Mouse (Mus musculus): ENCODE results near the gene Ces1b. TPM values are rescaled to one million over a fixed set of nuclear protein-coding genes. Genes with fewer than 3 reads are reported as not detected.
A peak's percentile ranks its signal among the peaks of the same experiment; 100 is the strongest.

Gene Ces1b
- not detected for total RNA-seq (2021)

- no peak for DNase-seq (ENCODE audit: extremely low spot score in 1 of 2, low spot score in 2 of 2)
- intact Hi-C loops (cut with DNase I), result no loop called here
Measured at GRCm38 (mm10) chr8:93079887-93080286, at the start of gene Ces1b. TSS of gene Ces1b (minus strand) at chr8:93080017.

- intact Hi-C loops (cut with DNase I), result no loop called here
- DNase-seq (ENCODE audit: extremely low spot score in 1 of 2, low spot score in 2 of 2), result no peak
Measured at GRCm38 (mm10) chr8:93126476-93126875, 46.7 kb upstream of the Ces1b start.

- no peak for DNase-seq (ENCODE audit: extremely low spot score in 1 of 2, low spot score in 2 of 2)
- intact Hi-C loops (cut with DNase I), result no loop called here
Measured at GRCm38 (mm10) chr8:93122005-93122404, 42.2 kb upstream of the Ces1b start.

- peak in 1 of 2 experiments; percentile 24 for DNase-seq (ENCODE audit: extremely low spot score in 1 of 2, low spot score in 2 of 2)
- intact Hi-C loops (cut with DNase I), result loop anchor here (2.0 kb wide), 1 partner anchor 85 kb away; no protein-coding TSS in a partner anchor
Measured at GRCm38 (mm10) chr8:93095376-93095775, 15.6 kb upstream of the Ces1b start.

- intact Hi-C loops (cut with DNase I), result no loop called here
- no peak for DNase-seq (ENCODE audit: extremely low spot score in 1 of 2, low spot score in 2 of 2)
Measured at GRCm38 (mm10) chr8:93091324-93091723, 11.5 kb upstream of the Ces1b start.

GRCm38 (mm10) chr8:93088686-93089122, 8.9 kb upstream of the Ces1b start:
- intact Hi-C loops (cut with DNase I), result no loop called here
- DNase-seq (ENCODE audit: extremely low spot score in 1 of 2, low spot score in 2 of 2), result no peak

GRCm38 (mm10) chr8:93088193-93088592, 8.4 kb upstream of the Ces1b start:
- intact Hi-C loops (cut with DNase I), result no loop called here

GRCm38 (mm10) chr8:93075251-93075650, 4.6 kb downstream of the Ces1b start:
- no peak for DNase-seq (ENCODE audit: extremely low spot score in 1 of 2, low spot score in 2 of 2)
- intact Hi-C loops (cut with DNase I), result no loop called here

More at GRCm38 (mm10) chr8:93088193-93088592, 8.4 kb upstream of the Ces1b start:
- DNase-seq (ENCODE audit: extremely low spot score in 1 of 2, low spot score in 2 of 2), result no peak

- intact Hi-C loops (cut with DNase I), result no loop called here
Measured at GRCm38 (mm10) chr8:93063416-93064117, 16.2 kb downstream of the Ces1b start.

GRCm38 (mm10) chr8:93059185-93059584, 20.6 kb downstream of the Ces1b start:
- peak; percentile 11 to 47 for DNase-seq (ENCODE audit: extremely low spot score in 1 of 2, low spot score in 2 of 2)
- intact Hi-C loops (cut with DNase I), result loop anchor here (2.0 kb wide), 1 partner anchor 372 kb away; no protein-coding TSS in a partner anchor

More at GRCm38 (mm10) chr8:93063416-93064117, 16.2 kb downstream of the Ces1b start:
- no peak for DNase-seq (ENCODE audit: extremely low spot score in 1 of 2, low spot score in 2 of 2)

- no peak for DNase-seq (ENCODE audit: extremely low spot score in 1 of 2, low spot score in 2 of 2)
- intact Hi-C loops (cut with DNase I), result no loop called here
Measured at GRCm38 (mm10) chr8:93055238-93055637, 24.6 kb downstream of the Ces1b start.

GRCm38 (mm10) chr8:93048510-93049416, 31.1 kb downstream of the Ces1b start:
- DNase-seq (ENCODE audit: extremely low spot score in 1 of 2, low spot score in 2 of 2), result peak in 1 of 2 experiments; percentile 32
- intact Hi-C loops (cut with DNase I), result no loop called here

GRCm38 (mm10) chr8:93048092-93048491, 31.7 kb downstream of the Ces1b start, which contains the start of gene Ces1a:
TSS of gene Ces1a (minus strand) at chr8:93048192.
- intact Hi-C loops (cut with DNase I), result no loop called here
- DNase-seq (ENCODE audit: extremely low spot score in 1 of 2, low spot score in 2 of 2), result no peak

- intact Hi-C loops (cut with DNase I), result no loop called here
- DNase-seq (ENCODE audit: extremely low spot score in 1 of 2, low spot score in 2 of 2), result no peak
Measured at GRCm38 (mm10) chr8:93043083-93043482, 36.7 kb downstream of the Ces1b start.

GRCm38 (mm10) chr8:93040776-93041567, 38.8 kb downstream of the Ces1b start:
- no peak for DNase-seq (ENCODE audit: extremely low spot score in 1 of 2, low spot score in 2 of 2)
- intact Hi-C loops (cut with DNase I), result no loop called here

- peak in 1 of 2 experiments; percentile 16 for DNase-seq (ENCODE audit: extremely low spot score in 1 of 2, low spot score in 2 of 2)
Measured at GRCm38 (mm10) chr8:93040256-93040655, 39.6 kb downstream of the Ces1b start.

GRCm38 (mm10) chr8:93038831-93039230, 41.0 kb downstream of the Ces1b start:
- intact Hi-C loops (cut with DNase I), result no loop called here
- DNase-seq (ENCODE audit: extremely low spot score in 1 of 2, low spot score in 2 of 2), result no peak

More at GRCm38 (mm10) chr8:93040256-93040655, 39.6 kb downstream of the Ces1b start:
- intact Hi-C loops (cut with DNase I), result no loop called here

- intact Hi-C loops (cut with DNase I), result no loop called here
- no peak for DNase-seq (ENCODE audit: extremely low spot score in 1 of 2, low spot score in 2 of 2)
Measured at GRCm38 (mm10) chr8:93030664-93031063, 49.2 kb downstream of the Ces1b start.

GRCm38 (mm10) chr8:93021738-93022137, 58.1 kb downstream of the Ces1b start:
- DNase-seq (ENCODE audit: extremely low spot score in 1 of 2, low spot score in 2 of 2), result no peak
- intact Hi-C loops (cut with DNase I), result no loop called here
